9 mouse cellular contexts compared by ENCODE assay signal in the genomic region with DNA sequence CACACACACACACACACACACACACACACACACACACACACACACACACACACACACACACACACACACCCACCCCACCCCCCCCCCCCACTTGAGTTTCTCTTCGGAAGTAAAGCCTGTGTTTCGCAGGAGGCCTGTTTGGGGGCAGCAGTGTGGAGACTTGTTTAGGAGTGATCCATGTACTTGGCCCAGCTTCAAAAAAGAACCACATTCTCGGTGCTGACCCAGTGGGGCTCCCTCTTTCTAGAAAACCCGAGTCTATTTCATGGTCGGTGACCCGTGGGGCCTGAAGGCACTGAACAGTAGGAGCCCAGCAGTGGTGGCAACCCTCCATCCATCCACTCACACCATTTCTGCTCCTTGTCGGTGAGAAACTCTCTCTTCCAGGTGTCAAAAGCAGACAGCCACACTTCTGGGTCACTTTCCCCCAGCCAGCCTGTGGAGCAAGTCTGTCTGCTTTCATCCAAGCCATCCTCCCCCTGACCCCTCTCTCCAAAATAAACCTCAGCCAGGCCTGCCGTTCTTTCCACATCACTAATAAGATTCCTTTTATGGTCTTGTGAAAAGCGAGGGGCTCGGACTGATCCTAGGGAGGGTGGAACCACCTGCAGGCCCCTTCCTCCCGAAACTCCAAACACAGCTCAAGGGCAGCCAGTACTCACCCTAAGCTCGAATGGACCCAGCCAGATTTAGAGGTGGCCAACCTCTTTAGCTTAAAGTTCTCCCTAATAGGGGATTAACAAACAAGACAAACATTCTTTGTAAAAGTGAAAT. TPM values are rescaled to one million over a fixed set of nuclear protein-coding genes. Genes with fewer than 3 reads are reported as not detected.
DNase-seq lines count a peak whose midpoint lies in the region; ATAC-seq and TF ChIP-seq lines count a peak whose summit lies in the region.
"Had no signal": no experiment of that assay in that cellular context is flagged by ENCODE, and none has a peak within 500 bp of the region (broad histone marks: within the 10 kb centered on the region; RNA-seq: fewer than 3 reads in every experiment).

No protein-coding gene starts in this region.

- no peaks in the 10 kb centered on the region for H3K9me3 ChIP-seq in hindbrain, embryonic 15.5 days
- no peaks in the 10 kb centered on the region for H3K9me3 ChIP-seq in midbrain, embryonic 16.5 days (replicated peaks; ENCODE audit: control insufficient read depth, low read length, poor library complexity, severe bottlenecking)

- DNase-seq in heart, adult 18-20 months: peak; percentile 27 to 37
- no peak for DNase-seq in heart, postnatal 14 days
- peak; percentile 47 for DNase-seq in embryo, embryonic 11 days
- no peak for DNase-seq in thymus, adult 2 months
- DNase-seq in spleen, postnatal 4 days (ENCODE audit: low spot score in 2 of 2): no peak

- no peak for ATAC-seq in hindbrain, embryonic 15.5 days (ENCODE audit: low FRiP score, low read depth)
- no peak for ATAC-seq in midbrain, embryonic 16.5 days
- no peak for ATAC-seq in erythroid progenitor cell, adult 5-6 weeks (replicated peaks; ENCODE audit: low FRiP score, poor library complexity, severe bottlenecking)

- no peak for TF ChIP-seq POLR2A in thymus, adult 2 months (IDR thresholded peaks at IDR 0.05; ENCODE audit: control insufficient read depth, extremely low read depth, insufficient read depth, low read length, poor library complexity)

- peak overlapping the region; percentile 57 for H3K4me3 ChIP-seq in hindbrain, embryonic 15.5 days
- H3K4me3 ChIP-seq in midbrain, embryonic 16.5 days (ENCODE audit: low read depth, low read length): peak overlapping the region; percentile 68
- no peak overlapping the region for H3K4me3 ChIP-seq in thymus, adult 2 months (ENCODE audit: control insufficient read depth, insufficient read depth, low read length)

- TF ChIP-seq CTCF in thymus, adult 2 months (IDR thresholded peaks at IDR 0.05; ENCODE audit: borderline replicate concordance, control insufficient read depth, extremely low read depth, insufficient read depth, low read length, poor library complexity): no peak

- 3% methylated on average over 12 of the region's 12 CpGs for WGBS in hindbrain, embryonic 15.5 days
- 4% methylated on average over 12 of the region's 12 CpGs for WGBS in midbrain, embryonic 16.5 days
- 69% methylated on average over 12 of the region's 12 CpGs for WGBS in thymus, adult 2 months

- H3K4me1 ChIP-seq in hindbrain, embryonic 15.5 days (replicated peaks): peaks cover 71% of the 10 kb centered on the region
- H3K4me1 ChIP-seq in midbrain, embryonic 16.5 days (ENCODE audit: control insufficient read depth, insufficient read depth, low read length): peaks cover 45% of the 10 kb centered on the region
- 0 out of 2 replicates have a peak, but pooled peaks cover 3% of the 10 kb centered on the region for H3K4me1 ChIP-seq in thymus, adult 2 months (replicated peaks; ENCODE audit: control insufficient read depth, insufficient read depth, low read length)

- H3K36me3 ChIP-seq in hindbrain, embryonic 15.5 days: no peaks in the 10 kb centered on the region
- H3K36me3 ChIP-seq in midbrain, embryonic 16.5 days (ENCODE audit: control insufficient read depth, insufficient read depth, low read length): no peaks in the 10 kb centered on the region
- no peaks in the 10 kb centered on the region for H3K36me3 ChIP-seq in thymus, adult 2 months (ENCODE audit: control insufficient read depth, insufficient read depth, low read length)

- H3K27ac ChIP-seq in hindbrain, embryonic 15.5 days (replicated peaks): peak overlapping the region; percentile 76; the same call in 1 of the 2 replicates
- H3K27ac ChIP-seq in midbrain, embryonic 16.5 days (ENCODE audit: low read length): peak overlapping the region; percentile 50; the same call in 1 of the 2 replicates
- H3K27ac ChIP-seq in thymus, adult 2 months (ENCODE audit: control insufficient read depth, insufficient read depth, low read length): no peak overlapping the region

- intact Hi-C loops in heart, postnatal 14 days (cut with DNase I): loop anchor here (2.0 to 10.0 kb wide), 4 partner anchors 101 to 829 kb away; no protein-coding TSS in a partner anchor

- peak overlapping the region; percentile 98 for H3K4me2 ChIP-seq in hindbrain, embryonic 15.5 days
- peak overlapping the region; percentile 85 for H3K4me2 ChIP-seq in midbrain, embryonic 16.5 days (ENCODE audit: low read length)

- H3K27me3 ChIP-seq in hindbrain, embryonic 15.5 days: 0 out of 2 replicates have a peak, but pooled peaks cover 6% of the 10 kb centered on the region
- H3K27me3 ChIP-seq in midbrain, embryonic 16.5 days (ENCODE audit: control insufficient read depth, insufficient read depth, low read depth, low read length): no peaks in the 10 kb centered on the region; the same call in 1 of the 2 replicates
- peaks cover 7% of the 10 kb centered on the region for H3K27me3 ChIP-seq in thymus, adult 2 months (ENCODE audit: control insufficient read depth, insufficient read depth, low read length)
- H3K27me3 ChIP-seq: CH12.LX had no signal

- H3K9ac ChIP-seq in hindbrain, embryonic 15.5 days: 0 out of 2 replicates have a peak overlapping the region, but pooled peaks have one; percentile 62
- peak overlapping the region; percentile 64 for H3K9ac ChIP-seq in midbrain, embryonic 16.5 days (ENCODE audit: low read depth, low read length)

RNA-seq across cellular contexts. Expression of a gene that starts 3.0 kb away (rescaled TPM):
- 1 to 10 TPM; 7.1 to 9.1 TPM for total RNA-seq in heart, adult 18-20 months (2021)
- total RNA-seq in heart, postnatal 14 days (2021): 10 to 100 TPM; 15.7 to 16.0 TPM
- polyA plus RNA-seq in hindbrain, embryonic 15.5 days (2015; fragmentation: Nextera tagmentation; extraction: Ambion mirVana): 10.6 and 12.3 TPM in 2 replicates
- polyA plus RNA-seq in midbrain, embryonic 16.5 days (2015; fragmentation: Nextera tagmentation; extraction: Ambion mirVana): 8.6 and 10.1 TPM in 2 replicates
- not detected in 2 replicates for total RNA-seq in erythroid progenitor cell, adult 5-6 weeks (2015; ENCODE audit: low replicate concordance)
- 0.26 TPM in 1 of 2 replicates, not detected in the other for total RNA-seq in erythroid progenitor cell, adult 5-6 weeks (2017; ENCODE audit: low replicate concordance)
- polyA plus RNA-seq in thymus, adult 2 months (2012; rRNA removed): 3.0 and 3.2 TPM in 2 replicates
- total RNA-seq: CH12.LX had no signal

Comparison
In these comparisons a context has a peak if more than half of its experiments do, and no peak if none do; other contexts are left out.
1. DNase-seq: peak in heart, adult 18-20 months (2 of 2) and embryo, embryonic 11 days (single experiment); none in heart, postnatal 14 days (0 of 2), thymus, adult 2 months (single experiment) and spleen, postnatal 4 days (0 of 2).
2. RNA of a gene that starts 3.0 kb away (total RNA-seq): 15.7 to 16.0 TPM in heart, postnatal 14 days and 7.1 to 9.1 TPM in heart, adult 18-20 months; 0.26 TPM in erythroid progenitor cell, adult 5-6 weeks; every median in the first group is over 4 times any median in the second.